Mouse (Mus musculus) MEL (cell line): ENCODE measurements around the gene Adam11. TPM values are rescaled to one million over a fixed set of nuclear protein-coding genes. Genes with fewer than 3 reads are reported as not detected.

Source experiments
- DNase-seq: peaks from one replicate; pipeline ENCODE4 v3.0.0; 2011; ENCODE audit warnings: low read depth, low spot score
- H3K27ac ChIP-seq: 2 replicates; pipeline ENCODE4 v1.5.1; 2012; ENCODE audit warnings: low read depth, mild to moderate bottlenecking, control low read depth, low read length, moderate library complexity; ENCODE audit not compliant: control insufficient read depth
- H3K27me3 ChIP-seq, 2 experiments: fragments of 150-350 bp in 1 of 2; sonication (generic) in 1 of 2; 2 replicates each; pipeline ENCODE4 v1.6.1; 2012; ENCODE audit warnings: low read length in 2 of 2, mild to moderate bottlenecking in 2 of 2, improper control_type of control experiment in 1 of 2, moderate library complexity in 1 of 2; ENCODE audit not compliant: insufficient read depth in 2 of 2, control insufficient read depth in 1 of 2
- H3K36me3 ChIP-seq, 2 experiments: 2 replicates each; pipeline ENCODE4 v1.6.1; 2012 to 2014; ENCODE audit warnings: low read length in 2 of 2, improper control_type of control experiment in 1 of 2, inconsistent platforms in 1 of 2, mild to moderate bottlenecking in 1 of 2; ENCODE audit not compliant: insufficient read depth in 2 of 2, control insufficient read depth in 1 of 2
- H3K4me1 ChIP-seq, 2 experiments: fragments of 150-350 bp in 1 of 2; sonication (generic) in 1 of 2; 2 replicates each; pipeline ENCODE4 v1.6.1; 2012; ENCODE audit warnings: low read length in 2 of 2, improper control_type of control experiment in 1 of 2, mild to moderate bottlenecking in 1 of 2; ENCODE audit not compliant: insufficient read depth in 2 of 2, control insufficient read depth in 1 of 2
- H3K4me3 ChIP-seq, 2 experiments: fragments of 150-350 bp in 1 of 2; sonication (generic) in 1 of 2; 2 replicates each; pipeline ENCODE4 v1.5.1; 2012; ENCODE audit warnings: low read depth in 2 of 2, low read length in 2 of 2, mild to moderate bottlenecking in 2 of 2, moderate library complexity in 2 of 2, control low read depth in 1 of 2, improper control_type of control experiment in 1 of 2; ENCODE audit not compliant: control insufficient read depth in 1 of 2, insufficient read depth in 1 of 2
- H3K79me2 ChIP-seq: 2 replicates; pipeline ENCODE4 v1.6.1; 2012; ENCODE audit warnings: mild to moderate bottlenecking, low read length, moderate library complexity; ENCODE audit not compliant: control insufficient read depth, poor library complexity, insufficient read depth
- H3K9ac ChIP-seq: 2 replicates; pipeline ENCODE4 v1.6.1; 2012; ENCODE audit warnings: low read depth, mild to moderate bottlenecking, control low read depth, low read length, moderate library complexity; ENCODE audit not compliant: control insufficient read depth, poor library complexity, severe bottlenecking
- H3K9me3 ChIP-seq: fragments of 150-350 bp; sonication (generic); replicated peaks from 2 replicates; pipeline ENCODE4 v1.6.1; 2012; ENCODE audit warnings: mild to moderate bottlenecking, low read length, improper control_type of control experiment, moderate library complexity; ENCODE audit not compliant: insufficient read depth
- BHLHE40 ChIP-seq: IDR thresholded peaks from 2 replicates; pipeline ENCODE4 v1.6.1; 2012; ENCODE audit warnings: low read depth, mild to moderate bottlenecking, inconsistent platforms, low read length, improper control_type of control experiment, borderline replicate concordance
- CHD1 ChIP-seq: IDR thresholded peaks from 2 replicates; pipeline ENCODE4 v1.6.1; 2012; ENCODE audit warnings: low read depth, mild to moderate bottlenecking, inconsistent platforms, low read length, improper control_type of control experiment
- EP300 ChIP-seq, 2 experiments: IDR thresholded peaks; 2 replicates each; pipeline ENCODE4 v1.6.1; 2011; ENCODE audit warnings: improper control_type of control experiment in 2 of 2, low read length in 2 of 2, low read depth in 1 of 2, mild to moderate bottlenecking in 1 of 2
- JUND ChIP-seq: IDR thresholded peaks from 2 replicates; pipeline ENCODE4 v1.6.1; 2011; ENCODE audit warnings: low read depth, mild to moderate bottlenecking, improper control_type of control experiment, low read length
- MAFK ChIP-seq: IDR thresholded peaks from 2 replicates; pipeline ENCODE4 v1.6.1; 2011; ENCODE audit warnings: low read depth, mild to moderate bottlenecking, low read length, improper control_type of control experiment, borderline replicate concordance
- MAX ChIP-seq: IDR thresholded peaks from 2 replicates; pipeline ENCODE4 v1.6.1; 2011; ENCODE audit warnings: low read length, improper control_type of control experiment
- MAZ ChIP-seq: IDR thresholded peaks from 2 replicates; pipeline ENCODE4 v1.6.1; 2012; ENCODE audit warnings: low read depth, mild to moderate bottlenecking, inconsistent platforms, low read length, improper control_type of control experiment
- MEF2A ChIP-seq: IDR thresholded peaks from 2 replicates; pipeline ENCODE4 v1.6.1; 2014; ENCODE audit warnings: low read depth, mild to moderate bottlenecking, inconsistent platforms, low read length, improper control_type of control experiment; ENCODE audit not compliant: poor library complexity, insufficient replicate concordance, severe bottlenecking; ENCODE audit errors: extremely low read depth
- MXI1 ChIP-seq: IDR thresholded peaks from 2 replicates; pipeline ENCODE4 v1.6.1; 2011; ENCODE audit warnings: mild to moderate bottlenecking, low read depth, low read length, improper control_type of control experiment
- NELFE ChIP-seq: IDR thresholded peaks from 2 replicates; pipeline ENCODE4 v1.6.1; 2011; ENCODE audit warnings: low read depth, low read length, improper control_type of control experiment
- NRF1 ChIP-seq: IDR thresholded peaks from 2 replicates; pipeline ENCODE4 v1.6.1; 2014; ENCODE audit warnings: low read depth, mild to moderate bottlenecking, inconsistent platforms, low read length, improper control_type of control experiment, moderate library complexity; ENCODE audit not compliant: poor library complexity, insufficient read depth, severe bottlenecking
- POLR2A ChIP-seq, 2 experiments: IDR thresholded peaks; 2 replicates each; pipeline ENCODE4 v1.6.1; 2011 to 2012; ENCODE audit warnings: low read length in 2 of 2, mild to moderate bottlenecking in 2 of 2, control low read depth in 1 of 2, improper control_type of control experiment in 1 of 2, low read depth in 1 of 2, moderate library complexity in 1 of 2; ENCODE audit not compliant: control insufficient read depth in 1 of 2, insufficient read depth in 1 of 2, poor library complexity in 1 of 2
- POLR2AphosphoS5 ChIP-seq: IDR thresholded peaks from 2 replicates; pipeline ENCODE4 v1.6.1; 2012; ENCODE audit warnings: low read depth, borderline replicate concordance, mild to moderate bottlenecking, inconsistent platforms, low read length, moderate library complexity, mixed read lengths
- RAD21 ChIP-seq: IDR thresholded peaks from 2 replicates; pipeline ENCODE4 v1.6.1; 2011; ENCODE audit warnings: mild to moderate bottlenecking, low read depth, low read length, improper control_type of control experiment
- RCOR1 ChIP-seq: IDR thresholded peaks from 2 replicates; pipeline ENCODE4 v1.6.1; 2012; ENCODE audit warnings: low read depth, mild to moderate bottlenecking, inconsistent platforms, low read length, improper control_type of control experiment
- SIN3A ChIP-seq: IDR thresholded peaks from 2 replicates; pipeline ENCODE4 v1.6.1; 2012; ENCODE audit warnings: low read length, improper control_type of control experiment, inconsistent platforms
- SMC3 ChIP-seq: IDR thresholded peaks from 2 replicates; pipeline ENCODE4 v1.6.1; 2011; ENCODE audit warnings: low read depth, low read length, improper control_type of control experiment
- TBP ChIP-seq: IDR thresholded peaks from 2 replicates; pipeline ENCODE4 v1.8.0; 2011; ENCODE audit warnings: low read depth, low read length, improper control_type of control experiment
- TCF12 ChIP-seq: IDR thresholded peaks from 2 replicates; pipeline ENCODE4 v1.6.1; 2014; ENCODE audit warnings: low read depth, mild to moderate bottlenecking, inconsistent platforms, low read length, improper control_type of control experiment, moderate library complexity
- USF1 ChIP-seq: IDR thresholded peaks from 2 replicates; pipeline ENCODE4 v1.6.1; 2014; ENCODE audit warnings: low read depth, mild to moderate bottlenecking, inconsistent platforms, low read length, improper control_type of control experiment, moderate library complexity
- USF2 ChIP-seq, 2 experiments: IDR thresholded peaks; 2 replicates each; pipeline ENCODE4 v1.6.1; 2011 to 2012; ENCODE audit warnings: improper control_type of control experiment in 2 of 2, low read length in 2 of 2, borderline replicate concordance in 1 of 2, inconsistent platforms in 1 of 2, low read depth in 1 of 2, mild to moderate bottlenecking in 1 of 2; ENCODE audit not compliant: insufficient read depth in 1 of 2
- ZC3H11A ChIP-seq: IDR thresholded peaks from 2 replicates; pipeline ENCODE4 v1.6.1; 2012; ENCODE audit warnings: low read depth, mild to moderate bottlenecking, inconsistent platforms, low read length, improper control_type of control experiment
- ZNF384 ChIP-seq: IDR thresholded peaks from 2 replicates; pipeline ENCODE4 v1.6.1; 2012; ENCODE audit warnings: low read depth, mild to moderate bottlenecking, inconsistent platforms, low read length, improper control_type of control experiment
- polyA plus RNA-seq, 2 experiments: library from polyadenylated mRNA; stranded (reverse) in 1 of 2; unstranded in 1 of 2; fragments of >175 nt in 1 of 2; fragments of >200 nt in 1 of 2; gene quantifications; 2 replicates each; pipeline versions ENCODE4 v1.2.1 to v1.2.4; 2012; ENCODE audit warnings: low replicate concordance in 2 of 2, low read depth in 1 of 2; ENCODE audit not compliant: insufficient read length in 2 of 2, insufficient read depth in 1 of 2, missing spikeins in 1 of 2
- total RNA-seq: library from RNA; depleted of rRNA; stranded (reverse); fragments of 300-350 nt; gene quantifications from 2 replicates; pipeline ENCODE4 v1.2.3, GENCODE M21; 2012

The Adam11 gene
- total and polyA plus RNA-seq, 3 experiments, result 0.08 to 0.36 TPM; not detected in 1

- H3K9me3 ChIP-seq, result no peaks in the 10 kb centered on the region
- DNase-seq, result no peak
- H3K27ac ChIP-seq, result no peak overlapping the region
- no peaks in the 10 kb centered on the region for H3K79me2 ChIP-seq
- no peak for TF ChIP-seq SMC3
- no peak for TF ChIP-seq MAX
- no peak for TF ChIP-seq JUND
- TF ChIP-seq RAD21, result no peak
- TF ChIP-seq POLR2A (IDR thresholded peaks at IDR 0.05; ENCODE audit: control insufficient read depth in 1 of 2, insufficient read depth in 1 of 2, low read depth in 1 of 2, low read length in 2 of 2, poor library complexity in 1 of 2), result no peak
- no peak for TF ChIP-seq ZNF384
- TF ChIP-seq POLR2AphosphoS5, result no peak
- no peak for TF ChIP-seq EP300 (IDR thresholded peaks at IDR 0.05; ENCODE audit: low read depth in 1 of 2, low read length in 2 of 2)
- no peak for TF ChIP-seq ZC3H11A
- H3K4me1 ChIP-seq, result no peaks in the 10 kb centered on the region
- no peaks in the 10 kb centered on the region for H3K36me3 ChIP-seq
- no peak overlapping the region for H3K9ac ChIP-seq
- no peak overlapping the region for H3K4me3 ChIP-seq
- H3K27me3 ChIP-seq, result peaks cover 2 to 6% of the 10 kb centered on the region in 2 experiments; a peak in 3 of 4 replicates
Measured at GRCm38 (mm10) chr11:102744746-102745145, 16.5 kb upstream of the Adam11 start.

GRCm38 (mm10) chr11:102747866-102748265 is 13.4 kb upstream of the Adam11 start:
- Histone ChIP-seq H3K36me3 (no peaks in the 10 kb centered on the region), H3K27me3 (peaks cover 15 to 21% of the 10 kb centered on the region in 2 experiments), H3K9me3 (no peaks in the 10 kb centered on the region), H3K9ac (no peak overlapping the region)
- no peak for TF ChIP-seq JUND
- TF ChIP-seq, all 39 proteins: peak for 0
- H3K79me2 ChIP-seq, result no peaks in the 10 kb centered on the region
- DNase-seq, result no peak
- no peak overlapping the region for H3K27ac ChIP-seq
- no peaks in the 10 kb centered on the region for H3K4me1 ChIP-seq
- H3K4me3 ChIP-seq, result no peak overlapping the region

GRCm38 (mm10) chr11:102748381-102748780 is 12.9 kb upstream of the Adam11 start:
- no peak overlapping the region for H3K9ac ChIP-seq
- no peak for DNase-seq
- H3K4me1 ChIP-seq, result no peaks in the 10 kb centered on the region
- no peaks in the 10 kb centered on the region for H3K79me2 ChIP-seq
- no peak overlapping the region for H3K4me3 ChIP-seq
- H3K36me3 ChIP-seq, result no peaks in the 10 kb centered on the region
- H3K9me3 ChIP-seq, result no peaks in the 10 kb centered on the region
- TF ChIP-seq MAX, result no peak
- no peak for TF ChIP-seq RCOR1
- no peak for TF ChIP-seq MEF2A
- no peak for TF ChIP-seq BHLHE40
- TF ChIP-seq POLR2AphosphoS5, result no peak
- TF ChIP-seq TBP, result no peak
- TF ChIP-seq NELFE, result no peak
- TF ChIP-seq SIN3A, result no peak
- TF ChIP-seq POLR2A (IDR thresholded peaks at IDR 0.05; ENCODE audit: control insufficient read depth in 1 of 2, insufficient read depth in 1 of 2, low read depth in 1 of 2, low read length in 2 of 2, poor library complexity in 1 of 2), result no peak
- no peak for TF ChIP-seq TCF12
- TF ChIP-seq MAZ, result no peak
- no peak for TF ChIP-seq MAFK
- TF ChIP-seq USF1, result no peak
- TF ChIP-seq CHD1, result no peak
- no peak for TF ChIP-seq NRF1
- TF ChIP-seq MXI1, result no peak
- no peak for TF ChIP-seq USF2 (IDR thresholded peaks at IDR 0.05; ENCODE audit: borderline replicate concordance in 1 of 2, insufficient read depth in 1 of 2, low read depth in 1 of 2, low read length in 2 of 2)
- TF ChIP-seq, all 39 proteins: peak for 0
- H3K27me3 ChIP-seq, result peaks cover 15 to 21% of the 10 kb centered on the region in 2 experiments
- no peak overlapping the region for H3K27ac ChIP-seq
